Mouse (Mus musculus) urinary bladder, adult 18-20 months (tissue): ENCODE results near the gene Zmat1.

Experiments
- DNase-seq, 2 experiments: peaks; one replicate each; pipeline ENCODE4 v3.0.0; 2022; ENCODE audit warnings: low spot score in 2 of 2, mixed read lengths in 2 of 2

Zmat1 gene

GRCm38 (mm10) chrX:135008720-135009470, at the start of gene Zmat1:
Zmat1 (minus strand) TSS chrX:135009209.
- DNase-seq, result peak; percentile 63 to 87

GRCm38 (mm10) chrX:135053939-135054338, 44.9 kb upstream of the Zmat1 start:
- peak in 1 of 2 experiments; percentile 0 for DNase-seq

GRCm38 (mm10) chrX:135035962-135036375, 27.0 kb upstream of the Zmat1 start:
- no peak for DNase-seq

- DNase-seq, result no peak
Measured at GRCm38 (mm10) chrX:135025135-135025534, 16.1 kb upstream of the Zmat1 start.

GRCm38 (mm10) chrX:135011381-135011780, 2.4 kb upstream of the Zmat1 start:
- no peak for DNase-seq

DNA sequence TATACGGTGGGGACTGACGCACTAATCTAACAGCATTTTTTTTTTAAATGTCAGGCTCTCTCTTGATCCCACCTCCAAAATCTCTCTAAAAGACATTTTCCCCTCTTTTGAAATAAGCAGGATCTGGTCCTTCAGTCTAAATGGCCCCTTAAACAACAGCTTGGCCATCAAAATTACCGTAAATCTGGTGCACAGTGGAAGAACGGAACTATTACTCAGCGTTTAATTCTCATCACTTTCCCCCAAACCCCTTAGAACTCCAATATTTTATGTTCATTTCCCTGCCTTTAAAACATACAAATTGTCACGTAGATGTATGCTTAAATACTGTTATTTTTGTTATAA, 434 bp upstream of the Zmat1 start:
- no peak for DNase-seq

GRCm38 (mm10) chrX:135008021-135008420, 988 bp downstream of the Zmat1 start:
- no peak for DNase-seq

- no peak for DNase-seq
Measured at GRCm38 (mm10) chrX:134964546-134964945, 44.5 kb downstream of the Zmat1 start, which contains the start of gene Nxf2. Nxf2 (minus strand) TSS chrX:134964754.

- peak; percentile 1 to 27 for DNase-seq
Measured at GRCm38 (mm10) chrX:134963305-134964094, 45.5 kb downstream of the Zmat1 start.

DNA sequence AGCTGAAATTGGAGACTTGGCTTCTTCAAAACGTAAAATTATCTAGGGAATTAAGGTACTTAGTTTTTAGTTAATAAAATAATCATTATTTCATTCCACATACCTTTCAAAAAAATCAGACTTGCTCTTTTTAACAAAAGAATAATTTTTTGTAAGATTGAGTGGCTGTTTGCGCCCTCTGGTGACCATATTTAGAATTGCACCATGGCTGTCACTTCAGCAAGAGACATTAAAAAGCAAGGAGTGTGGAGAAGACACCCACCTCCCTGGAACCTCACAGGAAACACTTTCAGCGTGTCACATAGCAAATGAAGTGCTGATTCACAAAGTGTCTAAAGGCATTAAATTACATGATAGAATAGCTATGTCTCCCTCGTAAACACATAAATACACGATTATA, 78.6 kb downstream of the Zmat1 start:
- no peak for DNase-seq

DNA sequence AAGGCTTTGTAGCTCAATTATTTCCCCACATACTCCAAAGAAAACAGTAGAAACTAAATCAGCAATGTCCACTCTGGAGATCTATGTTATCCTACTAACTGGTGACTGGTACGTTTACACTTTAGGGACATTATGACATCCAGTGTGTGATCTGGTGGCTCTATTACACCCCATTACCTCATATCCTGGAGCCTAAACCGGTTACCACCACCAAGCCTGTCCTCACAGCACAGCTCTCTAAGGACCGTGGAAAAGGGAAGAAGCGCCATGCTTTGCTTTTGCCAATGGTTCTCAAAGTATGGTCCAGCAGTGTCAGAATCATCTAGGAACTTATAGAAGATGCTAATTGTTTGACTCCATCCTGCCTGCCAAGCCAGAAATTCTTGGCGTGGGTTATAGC, 79.1 kb downstream of the Zmat1 start:
- no peak for DNase-seq

- DNase-seq, result no peak
Measured at GRCm38 (mm10) chrX:134925058-134925457, 84.0 kb downstream of the Zmat1 start.

DNA sequence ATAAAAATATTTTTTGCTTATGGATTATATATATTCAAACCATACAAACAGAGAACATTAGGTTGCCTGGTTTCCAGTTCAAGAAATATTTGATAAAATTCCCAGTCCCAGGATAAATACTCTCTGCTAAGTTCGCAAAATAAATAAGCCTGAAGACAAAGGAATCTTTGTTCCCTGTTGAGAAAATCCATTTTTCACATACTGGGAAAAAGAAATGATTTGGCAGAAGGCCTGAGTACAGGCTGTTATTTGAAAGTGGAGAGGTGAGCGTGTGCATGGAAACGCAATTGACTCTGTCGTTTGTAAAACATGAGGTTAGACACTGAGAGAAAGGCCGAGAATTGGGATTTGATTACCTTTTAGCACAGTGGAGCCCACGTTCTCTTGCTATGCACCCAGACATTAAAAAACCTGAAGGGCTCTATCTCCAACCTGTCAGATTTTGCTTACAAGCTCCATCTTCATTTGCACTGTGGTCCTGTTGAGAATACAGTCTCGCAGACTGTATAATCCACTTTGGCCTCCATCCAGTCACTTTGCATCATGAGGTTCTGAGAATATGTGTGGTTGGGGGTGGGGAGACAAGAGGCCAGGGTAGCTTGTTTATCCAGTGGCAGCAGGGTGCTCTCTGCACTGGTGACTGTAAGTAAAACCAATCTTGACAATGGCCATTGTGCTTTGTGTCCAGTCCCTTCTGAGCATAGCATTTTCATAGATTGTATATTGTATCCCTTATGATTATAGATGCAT, 85.2 kb downstream of the Zmat1 start:
- DNase-seq, result no peak
